Mouse (Mus musculus): ENCODE measurements around the gene Olfr718-ps1.
A peak's percentile ranks its signal among the peaks of the same experiment; 100 is the strongest.
"Not testable (repeated sequence)": the region's sequence is repeated elsewhere in the genome, so short reads cannot be mapped to it uniquely, and the experiment has no call there.

The Olfr718-ps1 gene

GRCm38 (mm10) chr5:143147481-143147880, at the start of gene Olfr718-ps1:
Gene Olfr718-ps1, minus strand, starts transcription at chr5:143147581.
- DNase-seq (ENCODE audit: low read depth, low spot score), result no peak

GRCm38 (mm10) chr5:143196506-143196905, 49.1 kb upstream of the Olfr718-ps1 start:
- DNase-seq (ENCODE audit: low read depth, low spot score), result no peak

GRCm38 (mm10) chr5:143195166-143195565, 47.8 kb upstream of the Olfr718-ps1 start:
- DNase-seq (ENCODE audit: low read depth, low spot score), result no peak

- DNase-seq (ENCODE audit: low read depth, low spot score), result not testable (repeated sequence)
Observed at GRCm38 (mm10) chr5:143194747-143195146, 47.4 kb upstream of the Olfr718-ps1 start.

DNA sequence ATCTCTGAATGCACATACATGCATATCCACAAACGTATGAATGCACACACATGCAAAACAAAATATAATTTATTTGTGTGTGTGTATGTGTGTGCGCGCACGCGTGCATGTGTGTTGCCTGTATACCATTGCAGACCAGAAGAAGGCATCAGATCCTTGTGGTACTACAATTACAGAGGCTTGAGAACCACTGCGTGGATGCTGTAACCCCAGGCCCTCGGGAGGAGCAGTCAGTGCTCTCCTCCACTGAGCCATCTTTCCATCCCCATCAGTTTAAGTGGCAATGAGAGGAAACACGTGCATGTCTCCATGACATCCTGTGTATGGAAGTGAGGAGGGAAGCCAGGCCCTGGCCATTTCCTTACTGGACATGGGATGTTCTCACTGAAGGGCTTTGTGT, 45.4 kb upstream of the Olfr718-ps1 start:
- DNase-seq (ENCODE audit: low read depth, low spot score), result no peak

DNA sequence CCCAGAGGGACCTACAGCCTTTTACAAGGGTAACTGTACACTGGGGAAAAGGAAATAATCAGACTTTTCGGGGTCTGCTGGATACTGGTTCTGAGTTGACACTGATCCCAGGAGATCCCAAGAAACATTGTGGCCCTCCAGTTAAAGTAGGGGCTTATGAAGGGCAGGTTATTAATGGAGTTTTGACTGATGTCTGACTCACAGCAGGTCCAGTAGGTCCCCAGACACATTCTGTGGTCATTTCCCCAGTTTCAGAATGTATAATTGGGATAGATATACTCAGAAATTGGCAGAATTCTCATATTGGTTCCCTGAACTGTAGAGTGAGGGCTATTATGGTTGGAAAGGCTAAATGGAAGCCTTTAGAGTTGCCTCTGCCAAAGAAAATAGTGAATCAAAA, 40.6 kb upstream of the Olfr718-ps1 start:
- not testable (repeated sequence) for DNase-seq (ENCODE audit: low read depth, low spot score)

GRCm38 (mm10) chr5:143180255-143181076, 33.1 kb upstream of the Olfr718-ps1 start, which contains the start of the genes Rbak and Spdye4b:
Gene Rbak, minus strand, starts transcription at chr5:143180775.
Gene Spdye4b, plus strand, starts transcription at chr5:143181017.
- peak; percentile 96 for DNase-seq (ENCODE audit: low read depth, low spot score)

GRCm38 (mm10) chr5:143179179-143179578, 31.8 kb upstream of the Olfr718-ps1 start:
- peak; percentile 28 for DNase-seq (ENCODE audit: low read depth, low spot score)

DNA sequence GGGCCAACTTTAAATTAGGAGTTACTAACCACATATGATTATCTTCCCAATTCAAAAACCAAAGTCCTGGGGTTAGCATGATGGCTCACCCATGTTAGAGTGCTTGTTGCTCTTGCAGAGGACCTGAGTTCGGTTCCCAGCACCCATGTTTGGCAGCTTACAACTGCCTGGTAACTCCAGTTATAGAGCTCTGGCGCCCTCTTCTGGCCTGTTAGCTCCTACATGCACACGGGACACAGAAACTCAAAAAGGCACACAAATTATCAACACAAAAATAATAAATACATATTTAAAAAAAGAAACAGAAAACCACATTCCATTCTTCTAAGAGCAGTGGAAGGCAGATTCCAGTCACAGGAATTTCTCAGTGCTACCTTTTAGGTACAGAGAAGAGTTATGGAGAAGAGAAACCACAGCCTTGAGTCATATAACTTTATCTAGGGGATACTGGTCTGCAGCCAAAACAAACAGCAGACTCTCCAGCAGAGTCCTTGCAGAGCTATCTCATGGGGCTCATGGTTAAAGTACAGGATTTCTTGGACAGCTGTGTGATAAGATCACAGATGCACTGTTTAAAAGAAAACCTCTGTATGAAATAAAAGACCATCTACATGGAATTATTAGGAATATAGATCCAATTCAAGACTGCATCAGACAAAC, 30.3 kb upstream of the Olfr718-ps1 start:
- DNase-seq (ENCODE audit: low read depth, low spot score), result no peak

GRCm38 (mm10) chr5:143175970-143176369, 28.6 kb upstream of the Olfr718-ps1 start:
- DNase-seq (ENCODE audit: low read depth, low spot score), result no peak

DNA sequence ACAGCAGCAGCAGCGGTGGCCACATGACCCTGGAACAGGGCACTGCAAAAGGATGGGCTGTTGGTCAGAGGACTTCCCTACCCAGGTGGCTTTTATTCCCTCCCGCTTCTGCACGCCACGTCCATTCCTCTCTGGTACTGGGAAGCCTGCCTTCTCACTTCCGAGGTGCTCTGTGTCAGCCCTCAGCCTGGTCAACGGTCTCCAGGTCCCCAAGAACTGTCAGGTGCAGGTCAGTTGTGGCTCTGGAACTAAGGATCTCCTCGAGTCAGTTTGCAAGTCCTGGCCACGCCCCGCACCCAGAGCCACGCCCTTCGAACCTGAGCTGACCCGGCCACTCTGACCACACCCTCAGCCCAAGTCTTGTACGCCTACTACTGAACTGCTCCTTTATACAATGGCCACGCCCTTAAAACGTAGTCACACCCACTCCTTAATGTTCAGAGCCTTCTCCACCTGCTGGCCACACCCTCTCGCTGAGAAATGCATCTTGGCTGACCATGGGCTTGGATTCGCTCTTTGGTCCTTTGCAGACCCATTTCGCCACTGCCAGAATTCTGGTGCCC, 18.2 kb upstream of the Olfr718-ps1 start:
- DNase-seq (ENCODE audit: low read depth, low spot score), result no peak

DNA sequence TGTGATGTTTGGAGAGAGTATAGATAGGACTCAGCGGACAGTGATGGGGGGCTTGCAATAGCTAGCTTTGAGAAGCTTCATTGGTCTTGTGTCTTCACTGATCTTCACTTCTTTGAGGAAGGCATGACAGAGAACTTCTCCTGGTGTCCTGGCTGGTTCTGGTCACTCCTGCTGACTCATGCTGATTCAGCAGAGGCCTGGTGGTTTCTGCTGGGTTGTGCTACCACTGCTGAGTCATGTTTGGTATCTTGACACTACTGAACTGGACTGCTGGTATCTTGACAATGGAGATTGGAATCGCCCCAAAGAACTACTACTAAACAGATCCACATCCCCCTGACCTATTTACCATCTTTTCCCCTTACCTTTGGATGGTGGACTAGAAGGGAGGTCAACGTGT, 8.2 kb upstream of the Olfr718-ps1 start:
- no peak for DNase-seq (ENCODE audit: low read depth, low spot score)

- DNase-seq (ENCODE audit: low read depth, low spot score), result no peak
Observed at GRCm38 (mm10) chr5:143153756-143154155, 6.4 kb upstream of the Olfr718-ps1 start.

GRCm38 (mm10) chr5:143150044-143150443, 2.7 kb upstream of the Olfr718-ps1 start:
- no peak for DNase-seq (ENCODE audit: low read depth, low spot score)

GRCm38 (mm10) chr5:143149536-143149935, 2.2 kb upstream of the Olfr718-ps1 start:
- DNase-seq (ENCODE audit: low read depth, low spot score), result no peak

DNA sequence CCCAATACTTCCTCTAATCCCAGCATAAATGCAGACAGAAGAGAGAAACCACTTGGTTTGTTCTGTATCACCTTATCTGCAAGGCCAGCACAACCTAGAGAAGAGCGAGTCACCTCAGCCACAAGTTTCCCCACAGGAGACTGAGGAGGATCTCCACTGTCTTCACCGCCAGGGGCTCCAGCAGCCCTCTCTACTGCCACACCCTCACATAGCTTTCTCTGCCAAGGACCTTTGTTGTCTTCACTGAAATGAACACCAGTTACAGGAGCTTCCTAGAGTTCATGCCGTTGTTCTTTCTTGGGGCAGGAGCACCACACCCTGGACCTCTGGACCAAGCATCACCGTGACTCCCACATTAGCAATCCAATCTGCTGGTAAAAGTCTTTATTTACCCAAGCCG, 1.3 kb upstream of the Olfr718-ps1 start:
- no peak for DNase-seq (ENCODE audit: low read depth, low spot score)

- no peak for DNase-seq (ENCODE audit: low read depth, low spot score)
Observed at GRCm38 (mm10) chr5:143137580-143137979, 9.8 kb downstream of the Olfr718-ps1 start.

DNA sequence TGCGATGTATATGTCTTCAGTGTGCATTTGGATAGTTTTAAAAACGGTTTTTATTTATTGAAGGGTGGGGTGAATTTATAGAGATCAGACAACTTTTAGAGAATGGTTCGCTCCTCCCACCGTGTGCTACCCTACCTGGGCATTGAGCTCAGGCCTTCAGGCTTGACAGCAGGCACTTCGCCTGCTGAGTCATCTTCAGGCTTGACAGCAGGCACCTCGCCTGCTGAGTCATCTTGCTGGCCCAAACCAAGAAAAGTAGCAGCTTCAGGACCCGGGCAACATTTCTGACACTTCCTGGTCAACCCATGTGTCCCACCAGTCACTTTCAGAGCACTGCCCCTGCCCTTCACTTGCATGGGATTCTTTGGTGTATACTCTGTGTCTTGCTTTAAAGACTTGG, 12.3 kb downstream of the Olfr718-ps1 start:
- no peak for DNase-seq (ENCODE audit: low read depth, low spot score)

- DNase-seq (ENCODE audit: low read depth, low spot score), result not testable (repeated sequence)
Observed at GRCm38 (mm10) chr5:143134216-143135010, 13.0 kb downstream of the Olfr718-ps1 start.

GRCm38 (mm10) chr5:143132935-143133514, 14.4 kb downstream of the Olfr718-ps1 start:
- no peak for DNase-seq (ENCODE audit: low read depth, low spot score)

- peak; percentile 20 for DNase-seq (ENCODE audit: low read depth, low spot score)
Observed at GRCm38 (mm10) chr5:143130342-143130741, 17.0 kb downstream of the Olfr718-ps1 start.

All from mesoderm, embryonic 11.5 days (tissue).